Mouse (Mus musculus) splenic B cell, adult 2 months (primary cell): ENCODE results near the gene Smarcd2.

Source experiments
- DNase-seq: peaks from one replicate; pipeline ENCODE4 v3.0.0-alpha.2; 2011; ENCODE audit warnings: low read depth, low spot score
- H3K27me3 ChIP-seq: 2 replicates; pipeline ENCODE4 v1.6.1; 2012; ENCODE audit warnings: mild to moderate bottlenecking, low read length, moderate library complexity, mixed read lengths; ENCODE audit not compliant: control insufficient read depth, poor library complexity, insufficient read depth, severe bottlenecking
- H3K36me3 ChIP-seq: 2 replicates; pipeline ENCODE4 v1.6.1; 2012; ENCODE audit warnings: mild to moderate bottlenecking, low read length, moderate library complexity, mixed read lengths; ENCODE audit not compliant: control insufficient read depth, poor library complexity, insufficient read depth, severe bottlenecking

Gene Smarcd2

GRCm38 (mm10) chr11:106272644-106273310, at the start of gene Smarcd2:
Smarcd2 (minus strand) TSS chr11:106272972.
- Histone ChIP-seq H3K27me3 (no peaks in the 10 kb centered on the region), H3K36me3 (peaks cover under 1% of the 10 kb centered on the region; the same call in 1 of the 2 replicates)

GRCm38 (mm10) chr11:106318406-106319366, 45.9 kb upstream of the Smarcd2 start:
- peak; percentile 48 for DNase-seq
- peaks cover 3% of the 10 kb centered on the region; the same call in 1 of the 2 replicates for H3K36me3 ChIP-seq
- H3K27me3 ChIP-seq: no peaks in the 10 kb centered on the region

More at GRCm38 (mm10) chr11:106272644-106273310, at the start of gene Smarcd2:
- peak; percentile 96 for DNase-seq

GRCm38 (mm10) chr11:106317801-106318200, 45.0 kb upstream of the Smarcd2 start:
- H3K27me3 ChIP-seq: no peaks in the 10 kb centered on the region
- peaks cover 9% of the 10 kb centered on the region for H3K36me3 ChIP-seq
- DNase-seq: peak; percentile 32

GRCm38 (mm10) chr11:106316416-106316815, 43.6 kb upstream of the Smarcd2 start:
- no peak for DNase-seq
- peaks cover 21% of the 10 kb centered on the region for H3K36me3 ChIP-seq
- no peaks in the 10 kb centered on the region for H3K27me3 ChIP-seq

- peak; percentile 87 for DNase-seq
- H3K36me3 ChIP-seq: peaks cover 27% of the 10 kb centered on the region
- no peaks in the 10 kb centered on the region for H3K27me3 ChIP-seq
Observed at GRCm38 (mm10) chr11:106314333-106314812, 41.6 kb upstream of the Smarcd2 start, which contains the start of gene Cd79b. Cd79b (minus strand) TSS chr11:106314762.

- H3K27me3 ChIP-seq: no peaks in the 10 kb centered on the region
- peak; percentile 60 for DNase-seq
Observed at GRCm38 (mm10) chr11:106313533-106313932, 40.8 kb upstream of the Smarcd2 start.

GRCm38 (mm10) chr11:106310123-106310522, 37.4 kb upstream of the Smarcd2 start:
- peak; percentile 78 for DNase-seq

More at GRCm38 (mm10) chr11:106313533-106313932, 40.8 kb upstream of the Smarcd2 start:
- peaks cover 27% of the 10 kb centered on the region for H3K36me3 ChIP-seq

GRCm38 (mm10) chr11:106308162-106308561, 35.4 kb upstream of the Smarcd2 start:
- no peaks in the 10 kb centered on the region for H3K27me3 ChIP-seq
- DNase-seq: peak; percentile 88
- peaks cover 23% of the 10 kb centered on the region for H3K36me3 ChIP-seq

More at GRCm38 (mm10) chr11:106310123-106310522, 37.4 kb upstream of the Smarcd2 start:
- no peaks in the 10 kb centered on the region for H3K27me3 ChIP-seq
- H3K36me3 ChIP-seq: peaks cover 27% of the 10 kb centered on the region

GRCm38 (mm10) chr11:106307432-106307831, 34.7 kb upstream of the Smarcd2 start:
- peaks cover 16% of the 10 kb centered on the region for H3K36me3 ChIP-seq
- no peaks in the 10 kb centered on the region for H3K27me3 ChIP-seq
- no peak for DNase-seq

GRCm38 (mm10) chr11:106306758-106307157, 34.0 kb upstream of the Smarcd2 start:
- Histone ChIP-seq H3K36me3 (peaks cover 9% of the 10 kb centered on the region), H3K27me3 (no peaks in the 10 kb centered on the region)
- peak; percentile 33 for DNase-seq

- no peak for DNase-seq
- H3K36me3 ChIP-seq: peaks cover 2% of the 10 kb centered on the region
- no peaks in the 10 kb centered on the region for H3K27me3 ChIP-seq
Observed at GRCm38 (mm10) chr11:106306065-106306385, 33.3 kb upstream of the Smarcd2 start.

- no peaks in the 10 kb centered on the region for H3K27me3 ChIP-seq
- peak; percentile 87 for DNase-seq
- H3K36me3 ChIP-seq: no peaks in the 10 kb centered on the region; the same call in 1 of the 2 replicates
Observed at GRCm38 (mm10) chr11:106305348-106306064, 32.7 kb upstream of the Smarcd2 start.

GRCm38 (mm10) chr11:106302634-106303033, 29.9 kb upstream of the Smarcd2 start:
- H3K36me3 ChIP-seq: no peaks in the 10 kb centered on the region
- H3K27me3 ChIP-seq: no peaks in the 10 kb centered on the region
- DNase-seq: peak; percentile 92

- no peaks in the 10 kb centered on the region for H3K36me3 ChIP-seq
- no peaks in the 10 kb centered on the region for H3K27me3 ChIP-seq
- no peak for DNase-seq
Observed at GRCm38 (mm10) chr11:106301765-106302164, 29.0 kb upstream of the Smarcd2 start, which contains the start of gene Gh. Gh (minus strand) TSS chr11:106301865.
